ENCODE assay signal across 27 mouse cellular contexts in the genomic region with DNA sequence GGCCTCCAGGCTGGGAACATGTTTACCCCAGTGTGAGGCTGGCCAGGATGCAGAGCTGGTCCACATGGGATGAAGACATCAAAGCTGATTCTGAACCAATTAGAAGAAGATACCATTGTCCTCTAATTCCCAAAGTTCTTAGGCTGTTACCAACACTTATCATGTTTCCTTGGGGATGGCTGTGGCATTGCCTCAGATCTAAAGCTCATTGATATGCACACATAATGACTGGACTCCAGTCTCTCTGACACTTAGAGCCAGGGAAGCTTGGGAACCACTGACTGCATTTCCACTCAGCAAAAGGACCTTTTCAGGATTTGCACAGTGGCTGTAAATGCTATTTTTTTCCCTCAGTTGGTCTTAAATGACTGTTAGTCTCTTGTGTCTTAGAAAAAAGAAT. TPM values are rescaled to one million over a fixed set of nuclear protein-coding genes. Genes with fewer than 3 reads are reported as not detected.
DNase-seq lines count a peak whose midpoint lies in the region; ATAC-seq and TF ChIP-seq lines count a peak whose summit lies in the region.
"Had no signal": no experiment of that assay in that cellular context is flagged by ENCODE, and none has a peak within 500 bp of the region (broad histone marks: within the 10 kb centered on the region; RNA-seq: fewer than 3 reads in every experiment).

No protein-coding gene starts in this region.

- no peaks in the 10 kb centered on the region; the same call in 1 of the 2 replicates for H3K79me2 ChIP-seq in heart, adult 2 months (replicated peaks; ENCODE audit: control insufficient read depth, insufficient read depth, low read length)

- H3K9me3 ChIP-seq in forebrain, embryonic 13.5 days (replicated peaks) = no peaks in the 10 kb centered on the region
- no peaks in the 10 kb centered on the region for H3K9me3 ChIP-seq in forebrain, embryonic 16.5 days (ENCODE audit: control insufficient read depth, low read length)
- no peaks in the 10 kb centered on the region for H3K9me3 ChIP-seq in heart, embryonic 15.5 days (replicated peaks)
- H3K9me3 ChIP-seq in hindbrain, postnatal 0 days (ENCODE audit: low read length) = no peaks in the 10 kb centered on the region
- no peaks in the 10 kb centered on the region for H3K9me3 ChIP-seq in hindbrain, embryonic 12.5 days (replicated peaks)
- no peaks in the 10 kb centered on the region for H3K9me3 ChIP-seq in neural tube, embryonic 15.5 days (replicated peaks)
- H3K9me3 ChIP-seq: embryonic facial prominence, embryonic 12.5 days; intestine, embryonic 15.5 days; limb, embryonic 12.5 days; liver, embryonic 15.5 days; neural tube, embryonic 12.5 days; stomach, embryonic 15.5 days had no signal

- ATAC-seq in forebrain, embryonic 13.5 days = peak; percentile 27; the same call in 1 of the 2 replicates
- no peak for ATAC-seq in forebrain, embryonic 16.5 days
- no peak for ATAC-seq in heart, embryonic 15.5 days (replicated peaks; ENCODE audit: insufficient number of reproducible peaks, insufficient read depth, low FRiP score, low read depth)
- ATAC-seq in hindbrain, postnatal 0 days = 0 out of 2 replicates have a peak, but pooled peaks have one; percentile 47
- no peak for ATAC-seq in hindbrain, embryonic 12.5 days (ENCODE audit: low FRiP score)
- no peak; the same call in 1 of the 2 replicates for ATAC-seq in neural tube, embryonic 15.5 days (ENCODE audit: low FRiP score)
- ATAC-seq: intestine, embryonic 15.5 days; midbrain, embryonic 16.5 days; Patski had no signal

- no peak for TF ChIP-seq CTCF in heart, adult 2 months (IDR thresholded peaks at IDR 0.05)
- TF ChIP-seq CTCF in hindbrain, postnatal 0 days (IDR thresholded peaks at IDR 0.05; ENCODE audit: low read depth) = no peak

- H3K27me3 ChIP-seq in forebrain, embryonic 13.5 days = no peaks in the 10 kb centered on the region
- H3K27me3 ChIP-seq in forebrain, embryonic 16.5 days (replicated peaks; ENCODE audit: control insufficient read depth, insufficient read depth, low read length) = no peaks in the 10 kb centered on the region
- H3K27me3 ChIP-seq in heart, embryonic 15.5 days = no peaks in the 10 kb centered on the region
- H3K27me3 ChIP-seq in heart, adult 2 months (ENCODE audit: control insufficient read depth, insufficient read depth, low read length) = no peaks in the 10 kb centered on the region
- no peaks in the 10 kb centered on the region for H3K27me3 ChIP-seq in hindbrain, postnatal 0 days (ENCODE audit: insufficient read depth, low read length)
- no peaks in the 10 kb centered on the region for H3K27me3 ChIP-seq in hindbrain, embryonic 12.5 days
- no peaks in the 10 kb centered on the region for H3K27me3 ChIP-seq in neural tube, embryonic 15.5 days (replicated peaks)
- H3K27me3 ChIP-seq: embryonic facial prominence, embryonic 12.5 days; intestine, embryonic 15.5 days; limb, embryonic 12.5 days; liver, embryonic 15.5 days; neural tube, embryonic 12.5 days; Patski; stomach, embryonic 15.5 days had no signal

- H3K9ac ChIP-seq in forebrain, embryonic 13.5 days = no peak overlapping the region
- H3K9ac ChIP-seq in forebrain, embryonic 16.5 days (replicated peaks; ENCODE audit: low read depth, low read length) = no peak overlapping the region
- H3K9ac ChIP-seq in heart, embryonic 15.5 days = no peak overlapping the region
- H3K9ac ChIP-seq in heart, adult 2 months (ENCODE audit: low read depth, low read length) = no peak overlapping the region
- no peak overlapping the region for H3K9ac ChIP-seq in hindbrain, postnatal 0 days (replicated peaks; ENCODE audit: low read length)
- no peak overlapping the region for H3K9ac ChIP-seq in hindbrain, embryonic 12.5 days
- no peak overlapping the region for H3K9ac ChIP-seq in neural tube, embryonic 15.5 days (replicated peaks)
- H3K9ac ChIP-seq: embryonic facial prominence, embryonic 12.5 days; intestine, embryonic 15.5 days; limb, embryonic 12.5 days; liver, embryonic 15.5 days; lung, embryonic 14.5 days; neural tube, embryonic 12.5 days; stomach, embryonic 15.5 days had no signal

- intact Hi-C loops in heart, adult 2 months (cut with DNase I) = no loop called here

- H3K27ac ChIP-seq in forebrain, embryonic 13.5 days = no peak overlapping the region
- no peak overlapping the region for H3K27ac ChIP-seq in forebrain, embryonic 16.5 days (ENCODE audit: low read length)
- 0 out of 2 replicates have a peak overlapping the region, but pooled peaks have one; percentile 2 for H3K27ac ChIP-seq in heart, embryonic 15.5 days
- no peak overlapping the region for H3K27ac ChIP-seq in heart, adult 2 months
- H3K27ac ChIP-seq in hindbrain, postnatal 0 days = no peak overlapping the region
- H3K27ac ChIP-seq in hindbrain, embryonic 12.5 days = no peak overlapping the region
- peak overlapping the region; percentile 50; the same call in 1 of the 2 replicates for H3K27ac ChIP-seq in neural tube, embryonic 15.5 days (replicated peaks)
- H3K27ac ChIP-seq: embryonic facial prominence, embryonic 12.5 days; intestine, embryonic 15.5 days; layer of hippocampus, adult 2 months; left cerebral cortex, adult 2 months; limb, embryonic 12.5 days; liver, embryonic 15.5 days; neural tube, embryonic 12.5 days; stomach, embryonic 15.5 days had no signal

- H3K4me1 ChIP-seq in forebrain, embryonic 13.5 days = peaks cover 5% of the 10 kb centered on the region; the same call in 1 of the 2 replicates
- H3K4me1 ChIP-seq in forebrain, embryonic 16.5 days (replicated peaks; ENCODE audit: control insufficient read depth, insufficient read depth, low read length) = no peaks in the 10 kb centered on the region
- peaks cover 34% of the 10 kb centered on the region for H3K4me1 ChIP-seq in heart, embryonic 15.5 days (replicated peaks)
- H3K4me1 ChIP-seq in heart, adult 2 months (ENCODE audit: control insufficient read depth, insufficient read depth, low read length) = no peaks in the 10 kb centered on the region; the same call in 1 of the 2 replicates
- H3K4me1 ChIP-seq in hindbrain, postnatal 0 days (ENCODE audit: insufficient read depth, low read length) = peaks cover 4% of the 10 kb centered on the region; the same call in 1 of the 2 replicates
- H3K4me1 ChIP-seq in hindbrain, embryonic 12.5 days = peaks cover 19% of the 10 kb centered on the region
- peaks cover 3% of the 10 kb centered on the region; the same call in 1 of the 2 replicates for H3K4me1 ChIP-seq in neural tube, embryonic 15.5 days
- H3K4me1 ChIP-seq: embryonic facial prominence, embryonic 12.5 days; intestine, embryonic 15.5 days; liver, embryonic 15.5 days; stomach, embryonic 15.5 days had no signal

- H3K4me2 ChIP-seq in forebrain, embryonic 13.5 days = no peak overlapping the region
- no peak overlapping the region for H3K4me2 ChIP-seq in forebrain, embryonic 16.5 days (ENCODE audit: low read length)
- no peak overlapping the region for H3K4me2 ChIP-seq in heart, embryonic 15.5 days
- no peak overlapping the region for H3K4me2 ChIP-seq in hindbrain, postnatal 0 days (ENCODE audit: low read depth, low read length)
- no peak overlapping the region for H3K4me2 ChIP-seq in hindbrain, embryonic 12.5 days (replicated peaks)
- no peak overlapping the region for H3K4me2 ChIP-seq in neural tube, embryonic 15.5 days
- H3K4me2 ChIP-seq: embryonic facial prominence, embryonic 12.5 days; heart, embryonic 11.5 days; intestine, embryonic 15.5 days; limb, embryonic 12.5 days; liver, embryonic 15.5 days; lung, embryonic 14.5 days; neural tube, embryonic 12.5 days; stomach, embryonic 15.5 days had no signal

- no peaks in the 10 kb centered on the region for H3K36me3 ChIP-seq in forebrain, embryonic 13.5 days (ENCODE audit: poor library complexity, severe bottlenecking)
- no peaks in the 10 kb centered on the region for H3K36me3 ChIP-seq in forebrain, embryonic 16.5 days (ENCODE audit: control insufficient read depth, insufficient read depth)
- no peaks in the 10 kb centered on the region for H3K36me3 ChIP-seq in heart, embryonic 15.5 days
- no peaks in the 10 kb centered on the region for H3K36me3 ChIP-seq in heart, adult 2 months (ENCODE audit: control insufficient read depth, insufficient read depth, low read length)
- no peaks in the 10 kb centered on the region for H3K36me3 ChIP-seq in hindbrain, postnatal 0 days (ENCODE audit: insufficient read depth, low read length)
- no peaks in the 10 kb centered on the region for H3K36me3 ChIP-seq in hindbrain, embryonic 12.5 days
- no peaks in the 10 kb centered on the region for H3K36me3 ChIP-seq in neural tube, embryonic 15.5 days
- H3K36me3 ChIP-seq: embryonic facial prominence, embryonic 12.5 days; intestine, embryonic 15.5 days; limb, embryonic 12.5 days; liver, embryonic 15.5 days; neural tube, embryonic 12.5 days; stomach, embryonic 15.5 days had no signal

- no peak for DNase-seq in heart, adult 2 months
- DNase-seq in hindbrain, postnatal 0 days (ENCODE audit: low spot score) = no peak
- DNase-seq: adrenal gland, postnatal 10 days; cerebellum, adult 11 months; cerebellum, adult 9-10 months; embryo, embryonic 11 days; kidney, adult 2 months; kidney, postnatal 36 days; lung, embryonic 14.5 days; lung, postnatal 14 days; right cerebral cortex, postnatal 25 days had no signal

- H3K4me3 ChIP-seq in forebrain, embryonic 13.5 days = no peak overlapping the region
- H3K4me3 ChIP-seq in forebrain, embryonic 16.5 days (replicated peaks; ENCODE audit: low read length) = no peak overlapping the region
- no peak overlapping the region for H3K4me3 ChIP-seq in heart, embryonic 15.5 days
- H3K4me3 ChIP-seq in heart, adult 2 months = no peak overlapping the region
- no peak overlapping the region for H3K4me3 ChIP-seq in hindbrain, postnatal 0 days (ENCODE audit: low read length)
- no peak overlapping the region for H3K4me3 ChIP-seq in hindbrain, embryonic 12.5 days
- no peak overlapping the region for H3K4me3 ChIP-seq in neural tube, embryonic 15.5 days (replicated peaks)
- H3K4me3 ChIP-seq: embryonic facial prominence, embryonic 12.5 days; intestine, embryonic 15.5 days; layer of hippocampus, adult 2 months; left cerebral cortex, adult 2 months; limb, embryonic 12.5 days; liver, embryonic 15.5 days; neural tube, embryonic 12.5 days; stomach, embryonic 15.5 days had no signal

- TF ChIP-seq EP300 in heart, adult 2 months (IDR thresholded peaks at IDR 0.05; ENCODE audit: insufficient read depth, low read depth, low read length) = no peak

- TF ChIP-seq POLR2A in heart, adult 2 months (IDR thresholded peaks at IDR 0.05; ENCODE audit: insufficient read depth, low read depth, low read length) = no peak

RNA-seq across cellular contexts. Expression of a gene that starts 52.3 kb away (rescaled TPM):
- 6.9 and 8.3 TPM in 2 replicates for polyA plus RNA-seq in forebrain, embryonic 13.5 days (2015; fragmentation: Nextera tagmentation; extraction: Ambion mirVana)
- polyA plus RNA-seq in forebrain, embryonic 16.5 days (2015; fragmentation: Nextera tagmentation; extraction: Ambion mirVana) = 7.4 and 7.8 TPM in 2 replicates
- polyA plus RNA-seq in heart, embryonic 15.5 days (2015; fragmentation: Nextera tagmentation; extraction: Ambion mirVana) = 20.2 and 21.4 TPM in 2 replicates
- 10 to 100 TPM; 24.7 to 28.7 TPM for total RNA-seq in heart, adult 2 months (2021)
- polyA plus RNA-seq in heart, adult 2 months (2012; rRNA removed) = 23.0 and 27.1 TPM in 2 replicates
- 42.9 and 45.9 TPM in 2 replicates for total RNA-seq in hindbrain, postnatal 0 days (2014; rRNA removed)
- polyA plus RNA-seq in hindbrain, postnatal 0 days (2015; fragmentation: Nextera tagmentation; extraction: Ambion mirVana) = 11.7 and 11.8 TPM in 2 replicates
- 26.2 and 27.3 TPM in 2 replicates for polyA plus RNA-seq in hindbrain, embryonic 12.5 days (2016; fragmentation: Nextera tagmentation; extraction: Ambion mirVana)
- 10.8 and 11.5 TPM in 2 replicates for polyA plus RNA-seq in neural tube, embryonic 15.5 days (2015; fragmentation: Nextera tagmentation; extraction: Ambion mirVana)

Comparison
In these comparisons a context has a peak if more than half of its experiments do, and no peak if none do; other contexts are left out.
1. ATAC-seq: peak in forebrain, embryonic 13.5 days (single experiment) and hindbrain, postnatal 0 days (single experiment); none in forebrain, embryonic 16.5 days (single experiment), heart, embryonic 15.5 days (single experiment), hindbrain, embryonic 12.5 days (single experiment) and neural tube, embryonic 15.5 days (single experiment).
2. H3K27ac ChIP-seq: peak in heart, embryonic 15.5 days (single experiment) and neural tube, embryonic 15.5 days (single experiment); none in forebrain, embryonic 13.5 days (single experiment), forebrain, embryonic 16.5 days (single experiment), heart, adult 2 months (single experiment), hindbrain, postnatal 0 days (single experiment) and hindbrain, embryonic 12.5 days (single experiment).